Mouse (Mus musculus): ENCODE results near the gene Smg7.

DNA sequence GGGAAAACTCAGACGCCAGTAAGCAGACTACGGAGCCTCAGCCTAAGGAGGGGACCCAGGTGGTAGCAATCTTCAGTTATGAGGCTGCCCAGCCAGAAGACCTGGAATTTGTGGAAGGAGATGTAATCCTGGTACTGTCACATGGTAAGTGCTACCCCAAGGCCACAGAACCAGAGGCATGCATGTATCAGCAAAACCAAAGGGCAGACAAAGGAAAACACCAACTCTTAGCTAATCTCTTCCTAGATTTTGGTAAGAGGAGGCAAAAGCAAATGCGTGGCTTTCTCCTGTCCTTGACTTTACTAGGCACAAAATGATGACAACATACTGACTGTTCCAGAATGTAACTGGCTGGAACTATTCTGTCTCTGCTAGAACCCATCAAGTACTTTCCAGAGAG is 67.4 kb downstream of the Smg7 start:
- TF ChIP-seq POLR2A (IDR thresholded peaks at IDR 0.05; ENCODE audit: extremely low read depth, insufficient read depth, low read length) (no peak), CTCF (IDR thresholded peaks at IDR 0.05; ENCODE audit: extremely low read depth, insufficient read depth, low read length) (no peak)

Measured in cortical plate, adult 2 months (tissue).